Mouse (Mus musculus) heart, postnatal 4 days (tissue): ENCODE data around the gene Scd1. TPM values are rescaled to one million over a fixed set of nuclear protein-coding genes. Genes with fewer than 3 reads are reported as not detected.
A peak's percentile ranks its signal among the peaks of the same experiment; 100 is the strongest.

ENCODE experiments used
- DNase-seq: peaks from one replicate; pipeline ENCODE4 v3.0.0; 2021
- total RNA-seq, 2 experiments: library from RNA; stranded (reverse); gene quantifications; 2 replicates each; pipeline ENCODE4 v1.2.3; 2021

Gene Scd1
- total RNA-seq, result 10 to 100 TPM; 12.3 to 12.9 TPM

- DNase-seq, result peak; percentile 56
Observed at GRCm38 (mm10) chr19:44407341-44408222, at the start of gene Scd1. TSS of gene Scd1 (minus strand) at chr19:44407879.

GRCm38 (mm10) chr19:44455356-44455755 is 47.7 kb upstream of the Scd1 start:
- DNase-seq, result no peak

- no peak for DNase-seq
Observed at GRCm38 (mm10) chr19:44454862-44455261, 47.2 kb upstream of the Scd1 start.

DNA sequence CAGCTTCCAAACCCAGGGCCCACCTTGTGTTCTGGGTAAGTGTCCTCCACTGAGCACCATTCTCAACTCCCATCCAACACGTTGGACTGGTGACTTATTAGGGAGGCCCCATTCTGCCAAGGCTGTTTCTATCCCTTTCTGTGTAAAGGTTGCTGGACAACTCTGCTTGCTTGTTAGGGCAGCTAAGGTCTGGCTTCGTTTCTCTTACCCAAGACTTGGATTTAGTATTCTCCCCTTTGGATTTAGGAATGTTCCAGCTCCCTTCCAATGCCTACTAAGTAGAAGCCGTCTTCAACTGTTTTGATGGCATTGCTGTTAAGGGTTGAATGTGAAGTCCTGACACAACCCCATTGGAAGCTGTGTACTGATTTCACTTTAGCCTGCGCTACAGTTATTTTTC is 40.2 kb upstream of the Scd1 start:
- no peak for DNase-seq

GRCm38 (mm10) chr19:44445755-44446154 is 38.1 kb upstream of the Scd1 start:
- DNase-seq, result no peak

- no peak for DNase-seq
Observed at GRCm38 (mm10) chr19:44439302-44439701, 31.6 kb upstream of the Scd1 start.

GRCm38 (mm10) chr19:44437975-44438374 is 30.3 kb upstream of the Scd1 start:
- no peak for DNase-seq

GRCm38 (mm10) chr19:44432084-44432483 is 24.4 kb upstream of the Scd1 start:
- DNase-seq, result no peak

DNA sequence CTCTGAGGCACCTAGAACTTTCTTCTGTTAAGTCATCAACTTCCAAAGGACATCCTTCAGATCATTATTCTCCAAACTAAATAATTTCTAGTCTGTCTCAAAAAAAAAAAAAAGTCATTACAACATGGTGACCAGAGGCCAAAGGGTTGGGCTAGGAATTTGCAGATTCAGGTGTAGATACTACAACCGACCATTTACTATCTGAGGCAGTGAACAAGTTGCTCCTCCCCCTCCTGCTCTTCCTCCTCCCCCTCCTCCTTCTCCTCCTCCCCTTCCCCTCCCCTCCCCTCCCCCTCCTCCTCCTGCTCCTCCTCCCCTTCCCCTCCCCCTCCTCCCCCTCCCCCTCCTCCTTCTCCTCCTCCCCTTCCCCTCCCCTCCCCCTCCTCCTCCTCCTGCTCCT is 20.0 kb upstream of the Scd1 start:
- DNase-seq, result no peak

DNA sequence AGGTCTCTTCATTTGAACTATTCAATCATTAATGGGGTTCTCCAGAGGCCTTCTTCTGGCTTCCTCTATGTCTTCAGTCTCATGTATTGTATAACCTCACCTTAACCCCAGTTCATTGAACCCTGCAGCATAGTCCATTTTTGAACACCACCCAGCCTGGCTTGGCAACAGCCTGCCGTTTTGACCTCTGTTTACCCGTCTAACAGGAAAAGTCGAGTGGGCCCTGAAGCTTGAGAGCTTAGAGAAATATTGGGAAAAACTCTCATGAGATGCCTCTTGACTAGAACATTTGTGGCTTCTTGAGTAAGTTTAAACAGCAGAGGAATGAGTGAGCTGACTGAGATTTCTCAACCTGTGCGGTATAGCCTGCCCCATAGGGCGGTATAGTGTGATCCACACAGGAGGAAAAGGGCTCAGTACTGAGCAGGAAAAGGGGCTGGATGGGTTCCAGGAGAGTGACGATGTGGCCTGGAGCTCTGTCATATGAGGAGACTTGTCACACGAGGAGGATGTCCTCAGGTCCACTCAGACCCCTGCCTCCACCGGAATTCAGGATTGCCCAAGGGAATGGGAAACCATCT is 14.5 kb upstream of the Scd1 start:
- peak; percentile 38 for DNase-seq

- DNase-seq, result no peak
Observed at GRCm38 (mm10) chr19:44419530-44419929, 11.9 kb upstream of the Scd1 start.

DNA sequence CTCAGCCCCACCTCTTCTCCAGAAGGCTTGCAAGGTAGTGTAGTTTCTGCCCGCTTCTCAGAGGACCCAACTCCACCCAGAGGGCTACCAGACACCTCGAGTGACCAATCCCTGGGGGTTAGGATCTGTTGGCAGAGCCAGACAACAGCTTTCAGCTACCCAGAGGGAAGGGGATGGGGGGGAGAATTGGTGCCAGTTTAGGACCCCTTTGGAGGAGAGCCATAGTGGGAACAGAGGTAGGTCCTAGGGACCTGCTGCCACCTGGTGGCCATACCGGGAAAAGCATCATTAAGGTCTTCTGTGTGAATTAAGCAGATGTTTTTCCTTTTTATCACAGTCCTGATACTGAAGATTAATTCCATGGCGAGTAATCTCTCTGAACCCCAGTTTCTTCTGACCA is 11.3 kb upstream of the Scd1 start:
- peak; percentile 73 for DNase-seq

DNA sequence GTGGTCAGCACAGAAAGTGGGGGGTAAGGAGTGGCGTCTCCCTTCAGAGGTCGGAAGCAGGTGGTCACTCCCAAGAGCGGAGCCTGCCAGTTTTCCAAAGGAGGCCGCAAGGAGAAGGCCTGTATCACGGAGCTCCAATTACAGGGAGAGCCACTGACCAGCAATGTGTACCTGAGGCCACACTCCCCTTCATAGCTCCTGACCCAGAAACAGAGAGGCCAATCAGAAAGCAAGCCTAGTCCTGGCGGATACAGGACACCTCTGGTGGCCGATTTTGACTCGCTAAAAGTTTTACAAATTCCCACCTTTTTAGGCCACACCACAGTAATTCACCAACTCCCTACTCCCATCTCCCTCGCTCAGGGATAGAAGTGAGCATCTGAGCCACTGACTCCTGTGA is 10.9 kb upstream of the Scd1 start:
- DNase-seq, result no peak

DNA sequence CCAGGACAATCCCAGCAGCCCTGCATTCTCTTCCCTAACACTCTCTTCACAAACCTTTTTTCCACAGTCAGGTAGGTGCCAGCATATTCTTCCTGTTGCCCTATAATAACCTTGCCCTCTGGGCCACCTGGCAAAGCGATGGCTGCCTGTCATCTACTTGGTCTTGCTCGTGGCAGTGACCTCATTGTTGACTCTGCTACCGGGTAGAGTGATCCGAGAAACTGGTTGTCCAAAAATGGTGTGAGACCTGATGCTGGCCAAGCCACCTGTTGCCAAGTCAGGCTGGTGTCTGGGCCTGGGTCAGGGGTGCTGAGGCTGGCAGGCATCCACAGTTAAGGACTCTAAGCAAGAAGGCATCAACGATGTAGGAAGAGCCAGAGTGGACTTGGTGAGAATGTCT is 10.4 kb upstream of the Scd1 start:
- DNase-seq, result no peak

DNA sequence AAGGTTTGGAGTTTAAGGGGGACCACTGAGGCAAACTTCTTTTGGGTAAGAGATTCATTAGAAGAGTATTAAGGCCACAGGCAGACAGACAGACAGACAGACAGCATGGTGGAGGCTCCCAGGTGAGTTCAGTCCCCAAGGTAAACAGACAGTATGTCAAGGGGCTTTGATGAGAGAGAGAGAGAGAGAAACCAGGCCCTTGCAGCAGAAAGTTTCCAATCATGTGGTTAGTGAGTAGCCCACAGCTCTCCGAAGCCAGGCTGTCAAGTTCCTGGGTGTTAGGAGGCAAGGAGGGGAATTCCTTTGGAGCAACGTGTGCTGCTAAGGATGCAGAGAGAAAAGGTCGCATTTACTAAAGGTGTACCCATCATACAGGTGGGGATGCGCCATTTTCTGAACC is 9.8 kb upstream of the Scd1 start:
- DNase-seq, result no peak

GRCm38 (mm10) chr19:44416240-44416639 is 8.6 kb upstream of the Scd1 start:
- no peak for DNase-seq

DNA sequence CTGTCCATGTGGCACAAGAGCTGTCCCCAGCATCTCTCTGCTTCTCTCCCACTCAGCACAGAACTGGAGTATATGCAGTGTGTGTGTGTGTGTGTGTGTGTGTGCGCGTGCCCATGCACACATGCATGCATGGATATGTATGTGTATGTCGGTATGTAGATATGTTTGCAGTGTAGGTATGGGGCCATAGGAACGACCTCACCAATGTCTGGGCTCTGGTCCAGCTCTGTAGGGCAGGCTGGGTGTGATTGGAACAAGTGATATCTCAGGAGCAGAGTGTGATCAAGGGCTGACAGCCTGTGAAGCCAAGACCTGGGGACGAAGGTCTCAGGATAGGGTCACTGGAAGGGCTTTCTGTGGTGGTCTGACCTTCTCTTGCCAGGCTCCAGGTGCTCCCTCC is 7.8 kb upstream of the Scd1 start:
- DNase-seq, result no peak

DNA sequence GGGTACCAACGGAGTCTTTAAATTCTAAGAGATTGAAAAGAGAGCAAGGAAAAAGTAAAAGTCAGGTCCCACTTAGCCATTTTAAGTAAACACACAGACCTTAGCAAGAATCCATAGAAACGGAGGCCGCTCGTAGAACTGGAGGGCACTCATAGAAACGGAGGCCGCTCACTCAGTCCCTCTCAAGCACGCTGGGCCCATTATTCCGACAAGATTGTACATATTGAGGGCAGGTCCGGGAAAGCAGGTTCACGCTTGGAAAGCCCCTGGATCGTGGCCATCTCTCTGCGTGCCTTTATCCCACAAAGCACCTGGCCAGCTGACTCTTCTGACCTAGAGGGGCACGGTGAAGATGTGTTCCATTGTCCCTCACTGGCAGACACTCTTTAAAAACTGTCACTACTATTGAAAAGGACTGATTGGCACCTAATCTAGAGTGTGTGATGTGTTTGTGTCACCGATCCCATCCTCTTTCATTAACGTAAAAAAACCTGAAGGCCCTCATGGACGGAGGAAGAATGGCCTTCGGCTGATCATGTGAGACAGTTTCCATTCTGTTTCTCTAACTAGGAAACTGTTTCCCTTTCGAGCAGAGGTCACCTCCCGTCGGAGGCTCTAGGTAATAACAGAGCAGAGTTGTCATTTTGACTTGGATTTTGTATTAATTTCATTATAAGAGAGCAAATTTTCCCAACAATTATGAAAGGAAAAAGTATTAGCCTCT is 2.8 kb upstream of the Scd1 start:
- DNase-seq, result no peak

GRCm38 (mm10) chr19:44408595-44408994 is 916 bp upstream of the Scd1 start:
- no peak for DNase-seq

DNA sequence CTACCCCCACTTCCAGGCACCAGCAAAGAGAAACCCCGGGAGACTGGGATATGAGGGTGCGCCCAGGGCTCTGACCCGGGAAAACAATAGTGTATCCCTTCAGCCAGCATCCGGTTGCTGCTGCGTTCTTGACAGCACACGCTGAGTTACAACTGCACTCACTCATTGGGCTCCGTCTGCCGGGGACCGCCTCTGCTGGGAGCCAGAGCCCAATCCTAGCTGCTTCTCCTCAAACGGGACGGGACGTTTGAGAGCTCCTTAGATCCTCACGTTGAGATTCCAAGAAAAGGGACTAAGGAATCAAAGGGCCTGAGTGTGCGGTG is 505 bp upstream of the Scd1 start:
- DNase-seq, result peak; percentile 72

- no peak for DNase-seq
Observed at GRCm38 (mm10) chr19:44403546-44403945, 4.1 kb downstream of the Scd1 start.

GRCm38 (mm10) chr19:44400484-44401197 is 7.0 kb downstream of the Scd1 start:
- no peak for DNase-seq

DNA sequence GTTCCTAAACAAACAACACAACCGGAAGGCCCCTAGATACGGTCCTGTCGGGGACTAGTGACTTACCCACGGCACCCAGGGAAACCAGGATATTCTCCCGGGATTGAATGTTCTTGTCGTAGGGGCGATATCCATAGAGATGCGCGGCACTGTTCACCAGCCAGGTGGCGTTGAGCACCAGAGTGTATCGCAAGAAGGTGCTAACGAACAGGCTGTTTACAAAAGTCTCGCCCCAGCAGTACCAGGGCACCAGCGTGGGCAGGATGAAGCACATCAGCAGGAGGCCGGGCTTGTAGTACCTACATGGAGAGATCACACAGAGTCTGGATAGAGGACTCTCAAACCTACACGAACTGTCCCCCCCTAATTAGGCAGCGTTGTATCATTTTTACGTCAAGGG is 7.6 kb downstream of the Scd1 start:
- no peak for DNase-seq
